Mouse (Mus musculus) cerebellum, adult 2 months (tissue): ENCODE measurements around the gene Krt84. TPM values are rescaled to one million over a fixed set of nuclear protein-coding genes. Genes with fewer than 3 reads are reported as not detected.

Source experiments
- DNase-seq, 2 experiments: peaks; one replicate each; pipeline ENCODE4 v3.0.0; 2021
- H3K27ac ChIP-seq: fragments of 200-500 bp; 2 replicates; pipeline ENCODE4 v1.5.1; 2012; ENCODE audit warnings: low read length, control low read depth, inconsistent platforms; ENCODE audit not compliant: insufficient read depth
- H3K27me3 ChIP-seq: fragments of 200-500 bp; 2 replicates; pipeline ENCODE4 v1.6.1; 2012; ENCODE audit warnings: inconsistent platforms, mild to moderate bottlenecking, low read length, moderate library complexity; ENCODE audit not compliant: control insufficient read depth, insufficient read depth
- H3K4me1 ChIP-seq: fragments of 200-500 bp; 2 replicates; pipeline ENCODE4 v1.6.1; 2011; ENCODE audit warnings: low read length; ENCODE audit not compliant: control insufficient read depth, insufficient read depth
- H3K4me3 ChIP-seq: fragments of 200-500 bp; replicated peaks from 2 replicates; pipeline ENCODE3; 2011; ENCODE audit warnings: mild to moderate bottlenecking, low read depth, low read length, control low read depth; ENCODE audit not compliant: insufficient read depth
- CTCF ChIP-seq: fragments of 200-500 bp; IDR thresholded peaks from 2 replicates; pipeline ENCODE4 v1.5.1; 2011; ENCODE audit warnings: low read depth, mild to moderate bottlenecking, control low read depth, low read length, moderate library complexity, borderline replicate concordance; ENCODE audit not compliant: insufficient read depth
- POLR2A ChIP-seq: fragments of 200-500 bp; IDR thresholded peaks from 2 replicates; pipeline ENCODE4 v1.6.1; 2011; ENCODE audit warnings: low read length, control low read depth, borderline replicate concordance; ENCODE audit not compliant: insufficient read depth
- WGBS: fragments of 180-500 bp; shearing (Covaris S2); methylation state at CpG from one replicate; pipeline ENCODE4 v1.1.7; 2018; 5-methylcytosine and 5-hydroxymethylcytosine counted together
- polyA plus RNA-seq: library from polyadenylated mRNA; depleted of rRNA; stranded (reverse); fragments of >200 nt; gene quantifications from 2 replicates; pipeline ENCODE4 v1.2.3, GENCODE M21; 2012; rRNA removed

Gene Krt84
- polyA plus RNA-seq = not detected in 2 replicates

DNA sequence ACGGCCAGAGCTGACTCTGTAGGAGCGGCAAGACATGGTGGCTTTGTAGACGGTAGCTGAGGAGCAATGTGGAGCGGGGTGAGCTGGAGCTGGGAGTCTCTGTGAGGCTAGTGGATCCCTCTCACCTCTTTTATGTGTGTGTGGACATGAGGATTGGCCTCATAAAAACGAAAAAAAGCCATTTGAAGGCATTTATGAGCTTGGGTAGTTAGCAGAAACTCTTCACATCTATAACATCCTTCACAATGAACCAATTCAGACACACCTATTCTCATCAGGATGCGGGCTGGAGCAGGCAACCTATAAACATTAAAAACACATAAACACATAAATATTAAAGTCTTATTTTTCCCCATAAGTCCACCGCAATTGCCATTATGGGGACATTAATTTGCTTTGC lies at the start of gene Krt84:
Gene Krt84 (minus strand): TSS at position 101 of the 400 bp plus-strand sequence.
- Histone ChIP-seq H3K4me1 (no peaks in the 10 kb centered on the region), H3K27me3 (no peaks in the 10 kb centered on the region), H3K27ac (no peak within 1 kb of the TSS), H3K4me3 (no peak within 1 kb of the TSS)
- DNase-seq = no peak
- no peak for TF ChIP-seq POLR2A
- TF ChIP-seq CTCF = no peak
- WGBS = 83% methylated on average over 7 of the region's 7 CpGs

DNA sequence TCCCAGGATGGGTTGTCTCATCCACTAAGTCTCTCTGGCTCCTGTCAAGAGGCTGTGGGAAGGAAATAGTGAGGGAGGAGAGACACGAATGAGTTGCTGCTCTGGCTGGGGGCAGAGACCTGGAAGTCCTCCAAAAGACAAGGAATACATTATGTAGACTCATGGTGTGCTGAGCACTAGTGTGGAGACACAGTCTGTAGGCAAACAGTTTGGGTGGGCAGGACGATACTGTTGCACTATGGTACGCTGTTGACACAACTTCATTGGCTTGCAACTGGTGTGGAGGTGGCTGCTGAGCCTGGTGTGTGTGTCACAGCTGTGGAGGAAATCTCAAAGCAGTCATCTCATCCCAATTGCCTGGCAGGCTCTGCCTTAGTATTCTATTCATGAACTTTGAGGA lies 49.1 kb upstream of the Krt84 start:
- Histone ChIP-seq H3K27me3 (no peaks in the 10 kb centered on the region), H3K27ac (no peak overlapping the region), H3K4me1 (no peaks in the 10 kb centered on the region), H3K4me3 (no peak overlapping the region)
- WGBS = 57% methylated on average over 3 of the region's 3 CpGs
- no peak for DNase-seq
- no peak for TF ChIP-seq CTCF
- TF ChIP-seq POLR2A = no peak

DNA sequence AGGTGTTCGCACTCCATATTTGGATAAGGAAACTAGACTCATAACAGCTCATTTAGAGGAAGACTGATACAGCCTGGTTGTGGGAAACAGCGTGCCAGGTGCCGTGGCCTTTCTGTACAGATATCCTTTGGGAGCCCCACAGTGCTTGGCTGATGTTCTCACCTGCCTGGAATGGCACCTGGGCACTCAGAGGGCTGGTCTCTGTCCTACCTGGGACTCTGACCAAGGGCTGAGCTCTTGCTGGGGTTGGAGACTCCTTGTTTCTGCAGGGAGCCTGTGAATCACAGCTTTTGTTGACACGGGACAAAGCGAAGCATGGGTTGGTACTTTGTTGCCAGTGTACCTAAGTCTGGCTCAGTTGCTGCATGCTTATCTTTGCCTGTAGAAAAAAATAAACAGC lies 42.9 kb upstream of the Krt84 start:
- Histone ChIP-seq H3K4me3 (no peak overlapping the region), H3K27me3 (no peaks in the 10 kb centered on the region; the same call in 1 of the 2 replicates), H3K4me1 (no peaks in the 10 kb centered on the region), H3K27ac (no peak overlapping the region)
- DNase-seq = no peak
- no peak for TF ChIP-seq CTCF
- no peak for TF ChIP-seq POLR2A
- 88% methylated on average over 5 of the region's 5 CpGs for whole genome bisulfite sequencing

DNA sequence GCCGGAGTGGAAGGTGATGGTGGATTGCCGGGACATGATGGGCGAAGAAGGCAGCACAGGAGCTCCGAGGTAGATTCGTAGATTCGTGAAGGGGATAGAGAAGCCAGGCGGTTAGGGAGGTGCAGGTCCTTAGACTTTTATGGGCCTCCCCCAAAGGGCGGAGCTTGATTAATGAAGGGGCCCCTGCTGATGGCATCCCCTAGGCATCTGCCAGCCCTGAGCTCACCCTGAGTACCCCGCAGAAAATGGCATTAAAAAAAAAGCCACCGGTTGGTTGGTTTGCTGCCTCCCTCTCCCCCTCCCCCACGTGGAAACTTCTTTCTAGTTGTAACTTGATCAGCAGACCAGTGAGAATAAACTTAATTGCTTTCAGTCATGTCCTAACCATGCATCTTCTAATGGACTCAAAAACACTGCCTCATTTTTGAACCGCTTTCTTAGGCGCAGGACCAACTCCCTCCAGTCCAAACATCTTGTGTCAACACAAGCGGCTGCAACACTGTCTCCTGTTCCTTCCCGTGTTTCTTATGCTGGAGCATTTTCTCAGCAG lies 41.3 kb upstream of the Krt84 start, which contains the start of gene Krt75:
Gene Krt75 (minus strand): TSS at position 109 of the 550 bp plus-strand sequence.
- no peaks in the 10 kb centered on the region for H3K4me1 ChIP-seq
- no peak for DNase-seq
- no peaks in the 10 kb centered on the region; the same call in 1 of the 2 replicates for H3K27me3 ChIP-seq
- TF ChIP-seq POLR2A (no peak), CTCF (no peak)
- no peak within 1 kb of the TSS for H3K4me3 ChIP-seq
- H3K27ac ChIP-seq = no peak within 1 kb of the TSS
- WGBS = 78% methylated on average over 15 of the region's 15 CpGs

DNA sequence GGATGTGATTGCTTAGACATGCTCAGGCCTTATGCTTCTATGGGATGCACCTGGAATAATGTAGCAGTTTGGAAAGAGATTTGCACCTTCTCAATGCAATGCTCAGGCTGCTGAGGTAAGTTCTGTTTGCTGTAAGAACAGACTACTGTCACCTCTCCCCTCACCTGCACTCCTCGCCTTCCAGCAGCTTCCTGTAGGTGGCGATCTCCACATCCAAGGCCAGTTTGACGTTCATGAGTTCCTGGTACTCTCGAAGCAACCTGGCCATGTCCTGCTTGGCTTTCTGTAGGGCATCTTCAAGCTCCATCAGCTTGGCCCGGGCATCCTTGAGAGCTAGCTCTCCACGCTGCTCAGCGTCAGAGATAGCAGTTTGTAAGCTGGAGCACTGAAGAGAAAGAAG lies 35.2 kb upstream of the Krt84 start:
- WGBS = 49% methylated on average over 7 of the region's 7 CpGs
- Histone ChIP-seq H3K4me1 (no peaks in the 10 kb centered on the region), H3K4me3 (no peak overlapping the region), H3K27ac (no peak overlapping the region), H3K27me3 (no peaks in the 10 kb centered on the region)
- TF ChIP-seq CTCF = peak; percentile 26; the same call in 1 of the 2 replicates
- no peak for TF ChIP-seq POLR2A
- no peak for DNase-seq

GRCm38 (mm10) chr15:101562850-101563249 lies 30.2 kb upstream of the Krt84 start, which contains the start of gene Krt90:
TSS of gene Krt90 (minus strand) at chr15:101562950.
- DNase-seq = no peak
- H3K27me3 ChIP-seq = no peaks in the 10 kb centered on the region
- TF ChIP-seq POLR2A (no peak), CTCF (no peak)
- no peaks in the 10 kb centered on the region for H3K4me1 ChIP-seq
- no peak within 1 kb of the TSS for H3K27ac ChIP-seq
- 61% methylated on average over 5 of the region's 5 CpGs for WGBS
- H3K4me3 ChIP-seq = no peak within 1 kb of the TSS

- WGBS = 10% methylated on average over 7 of the region's 7 CpGs
- no peak overlapping the region for H3K4me3 ChIP-seq
- no peak for TF ChIP-seq POLR2A
- no peak for TF ChIP-seq CTCF
- DNase-seq = no peak
- no peak overlapping the region for H3K27ac ChIP-seq
- H3K4me1 ChIP-seq = no peaks in the 10 kb centered on the region
- H3K27me3 ChIP-seq = no peaks in the 10 kb centered on the region
Measured at GRCm38 (mm10) chr15:101558034-101558646, 25.5 kb upstream of the Krt84 start.

DNA sequence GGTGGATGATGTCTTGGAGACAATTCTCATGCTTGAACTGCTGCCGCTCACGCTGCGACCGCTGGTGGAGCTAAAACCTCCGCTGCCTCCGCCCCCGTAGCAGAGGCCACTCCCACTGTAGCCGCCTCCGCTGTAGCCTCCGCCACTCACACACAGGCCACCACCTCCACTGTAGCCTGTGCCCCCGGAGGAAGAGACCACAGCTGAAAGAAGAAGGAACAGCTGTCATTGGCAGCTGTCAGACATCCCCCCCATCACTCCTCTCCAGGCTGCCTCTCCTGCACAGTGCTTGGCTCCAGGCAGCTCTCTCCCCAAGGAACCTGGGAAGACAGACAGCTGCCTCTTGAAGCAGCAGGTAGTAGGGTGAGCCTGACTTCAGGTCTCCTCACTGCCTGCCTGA lies 20.5 kb upstream of the Krt84 start:
- DNase-seq = no peak
- Histone ChIP-seq H3K4me3 (no peak overlapping the region), H3K27me3 (no peaks in the 10 kb centered on the region), H3K4me1 (no peaks in the 10 kb centered on the region), H3K27ac (no peak overlapping the region)
- TF ChIP-seq CTCF (no peak), POLR2A (no peak)
- 7% methylated on average over 11 of the region's 11 CpGs for whole genome bisulfite sequencing
